25 mouse cellular contexts compared by ENCODE assay signal in the genomic region with DNA sequence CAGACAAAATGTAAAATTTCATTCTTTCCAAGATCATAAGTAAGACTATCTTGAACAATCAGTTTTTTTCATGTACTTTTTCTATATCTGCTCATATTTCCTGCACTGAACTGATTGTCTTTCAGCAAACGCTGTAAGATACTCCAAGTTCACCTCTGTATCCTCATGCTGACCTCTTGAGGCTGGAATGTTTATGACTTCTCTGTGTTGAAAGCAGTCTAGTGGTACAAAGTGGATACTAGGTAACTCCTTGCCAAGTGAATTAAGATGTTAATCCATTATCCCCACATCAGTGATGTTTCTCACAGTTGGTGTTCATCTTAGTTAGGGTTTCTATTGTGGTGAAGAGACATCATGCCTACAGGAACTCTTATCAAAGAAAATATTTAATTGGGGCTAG.
DNase-seq lines count a peak whose midpoint lies in the region; ATAC-seq and TF ChIP-seq lines count a peak whose summit lies in the region.
"Had no signal": no experiment of that assay in that cellular context is flagged by ENCODE, and none has a peak within 500 bp of the region (broad histone marks: within the 10 kb centered on the region; RNA-seq: fewer than 3 reads in every experiment).

No protein-coding gene starts in this region.

- H3K27me3 ChIP-seq in heart, adult 2 months (ENCODE audit: control insufficient read depth, insufficient read depth, low read length) = no peaks in the 10 kb centered on the region
- no peaks in the 10 kb centered on the region for H3K27me3 ChIP-seq in kidney, postnatal 0 days (ENCODE audit: insufficient read depth, low read length)
- no peaks in the 10 kb centered on the region for H3K27me3 ChIP-seq in kidney, embryonic 15.5 days
- H3K27me3 ChIP-seq: embryonic facial prominence, embryonic 15.5 days; forebrain, embryonic 15.5 days; heart, embryonic 12.5 days; liver, embryonic 15.5 days; midbrain, embryonic 12.5 days; neural tube, embryonic 12.5 days had no signal

- peak; percentile 35 for TF ChIP-seq CTCF in heart, adult 2 months (IDR thresholded peaks at IDR 0.05)
- TF ChIP-seq CTCF in kidney, postnatal 0 days (IDR thresholded peaks at IDR 0.05; ENCODE audit: low read depth) = peak; percentile 54

- H3K27ac ChIP-seq in heart, adult 2 months = no peak overlapping the region
- no peak overlapping the region for H3K27ac ChIP-seq in kidney, postnatal 0 days
- H3K27ac ChIP-seq in kidney, embryonic 15.5 days = no peak overlapping the region
- H3K27ac ChIP-seq: embryonic facial prominence, embryonic 15.5 days; forebrain, embryonic 15.5 days; hindbrain, embryonic 14.5 days; limb, embryonic 10.5 days; liver, embryonic 15.5 days; midbrain, embryonic 12.5 days; neural tube, embryonic 12.5 days had no signal

- no peak for ATAC-seq in kidney, postnatal 0 days (replicated peaks; ENCODE audit: low FRiP score, low read depth)
- ATAC-seq in kidney, embryonic 15.5 days (replicated peaks; ENCODE audit: low FRiP score) = no peak
- ATAC-seq: forebrain, embryonic 15.5 days had no signal

- no peak overlapping the region for H3K4me2 ChIP-seq in kidney, postnatal 0 days (ENCODE audit: low read length)
- no peak overlapping the region for H3K4me2 ChIP-seq in kidney, embryonic 15.5 days
- H3K4me2 ChIP-seq: embryonic facial prominence, embryonic 15.5 days; forebrain, embryonic 15.5 days; heart, embryonic 12.5 days; hindbrain, embryonic 14.5 days; liver, embryonic 15.5 days; midbrain, embryonic 12.5 days; neural tube, embryonic 12.5 days had no signal

- H3K4me3 ChIP-seq in heart, adult 2 months = no peak overlapping the region
- no peak overlapping the region for H3K4me3 ChIP-seq in kidney, postnatal 0 days (replicated peaks; ENCODE audit: low read depth, low read length)
- H3K4me3 ChIP-seq in kidney, embryonic 15.5 days (replicated peaks) = no peak overlapping the region
- H3K4me3 ChIP-seq: embryonic facial prominence, embryonic 15.5 days; forebrain, embryonic 15.5 days; heart, embryonic 12.5 days; limb, embryonic 10.5 days; liver, embryonic 15.5 days; midbrain, embryonic 12.5 days; neural tube, embryonic 12.5 days had no signal

- H3K4me1 ChIP-seq in heart, adult 2 months (ENCODE audit: control insufficient read depth, insufficient read depth, low read length) = no peaks in the 10 kb centered on the region
- H3K4me1 ChIP-seq in kidney, postnatal 0 days (replicated peaks; ENCODE audit: insufficient read depth, low read length) = no peaks in the 10 kb centered on the region
- H3K4me1 ChIP-seq in kidney, embryonic 15.5 days = no peaks in the 10 kb centered on the region
- H3K4me1 ChIP-seq: embryonic facial prominence, embryonic 15.5 days; forebrain, embryonic 15.5 days; heart, embryonic 12.5 days; limb, embryonic 10.5 days; liver, embryonic 15.5 days; midbrain, embryonic 12.5 days; neural tube, embryonic 12.5 days had no signal

- DNase-seq in heart, adult 2 months = no peak
- no peak for DNase-seq in heart, postnatal 36 days
- no peak for DNase-seq in kidney, postnatal 0 days (ENCODE audit: low spot score)
- DNase-seq in ES-CJ7 (ENCODE audit: low read depth, low spot score) = peak; percentile 49
- DNase-seq in R1 (ENCODE audit: low read depth, low spot score) = peak; percentile 46
- DNase-seq in urinary bladder, postnatal 10 days (ENCODE audit: low spot score) = no peak
- DNase-seq: B cell, adult 2 months; cerebellum, adult 9-10 months; gastrocnemius, postnatal 14 days; heart, adult 11 months; heart, postnatal 14 days; kidney, postnatal 14 days; liver; lung, postnatal 10 days; right cerebral cortex, postnatal 14 days; spleen, adult 18-20 months had no signal

- no peak overlapping the region for H3K9ac ChIP-seq in heart, adult 2 months (ENCODE audit: low read depth, low read length)
- H3K9ac ChIP-seq in kidney, postnatal 0 days (ENCODE audit: low read depth, low read length) = no peak overlapping the region
- H3K9ac ChIP-seq in kidney, embryonic 15.5 days = no peak overlapping the region
- H3K9ac ChIP-seq: embryonic facial prominence, embryonic 15.5 days; forebrain, embryonic 15.5 days; heart, embryonic 12.5 days; hindbrain, embryonic 14.5 days; liver, embryonic 15.5 days; midbrain, embryonic 12.5 days; neural tube, embryonic 12.5 days had no signal

- WGBS in heart, adult 2 months = 33% methylated on average over 1 of the region's 1 CpGs
- WGBS in kidney, postnatal 0 days = 55% methylated on average over 1 of the region's 1 CpGs
- 72% methylated on average over 1 of the region's 1 CpGs for WGBS in kidney, embryonic 15.5 days

- H3K36me3 ChIP-seq in heart, adult 2 months (ENCODE audit: control insufficient read depth, insufficient read depth, low read length) = no peaks in the 10 kb centered on the region
- H3K36me3 ChIP-seq in kidney, postnatal 0 days (ENCODE audit: insufficient read depth, low read length) = no peaks in the 10 kb centered on the region
- H3K36me3 ChIP-seq in kidney, embryonic 15.5 days = no peaks in the 10 kb centered on the region
- H3K36me3 ChIP-seq: embryonic facial prominence, embryonic 15.5 days; forebrain, embryonic 15.5 days; heart, embryonic 12.5 days; limb, embryonic 10.5 days; liver, embryonic 15.5 days; midbrain, embryonic 12.5 days; neural tube, embryonic 12.5 days had no signal

- no peaks in the 10 kb centered on the region for H3K79me2 ChIP-seq in heart, adult 2 months (replicated peaks; ENCODE audit: control insufficient read depth, insufficient read depth, low read length)

- H3K9me3 ChIP-seq in kidney, postnatal 0 days (replicated peaks; ENCODE audit: low read length) = no peaks in the 10 kb centered on the region
- no peaks in the 10 kb centered on the region for H3K9me3 ChIP-seq in kidney, embryonic 15.5 days (replicated peaks)
- H3K9me3 ChIP-seq: embryonic facial prominence, embryonic 15.5 days; forebrain, embryonic 15.5 days; heart, embryonic 12.5 days; limb, embryonic 10.5 days; liver, embryonic 15.5 days; midbrain, embryonic 12.5 days; neural tube, embryonic 12.5 days had no signal

- TF ChIP-seq EP300 in heart, adult 2 months (IDR thresholded peaks at IDR 0.05; ENCODE audit: insufficient read depth, low read depth, low read length) = no peak

- no peak for TF ChIP-seq POLR2A in heart, adult 2 months (IDR thresholded peaks at IDR 0.05; ENCODE audit: insufficient read depth, low read depth, low read length)

- intact Hi-C loops in heart, adult 2 months (cut with DNase I) = no loop called here
- intact Hi-C loops in heart, postnatal 36 days (cut with DNase I) = no loop called here

Comparison
In these comparisons a context has a peak if more than half of its experiments do, and no peak if none do; other contexts are left out.
1. DNase-seq: peak in ES-CJ7 (single experiment) and R1 (single experiment); none in heart, adult 2 months (0 of 2), heart, postnatal 36 days (0 of 2), kidney, postnatal 0 days (single experiment) and urinary bladder, postnatal 10 days (single experiment).